In genomic region chr5:110564986-110565644, GRCm38 (mm10) we compare ENCODE assay signal across 13 mouse cellular contexts. TPM values are rescaled to one million over a fixed set of nuclear protein-coding genes. Genes with fewer than 3 reads are reported as not detected.
A peak's percentile ranks its signal among the peaks of the same experiment; 100 is the strongest.
DNase-seq lines count a peak whose midpoint lies in the region; ATAC-seq and TF ChIP-seq lines count a peak whose summit lies in the region.
"Had no signal": no experiment of that assay in that cellular context is flagged by ENCODE, and none has a peak within 500 bp of the region (broad histone marks: within the 10 kb centered on the region; RNA-seq: fewer than 3 reads in every experiment).

No protein-coding gene starts in this region.

- TF ChIP-seq CTCF in brain, embryonic 14.5 days (IDR thresholded peaks at IDR 0.05; ENCODE audit: borderline replicate concordance, extremely low read depth, insufficient read depth, insufficient read length): no peak

- DNase-seq in cerebellum, postnatal 10 days: peak; percentile 52 to 65
- no peak for DNase-seq in lung, postnatal 14 days
- peak; percentile 45 for DNase-seq in brain, embryonic 14.5 days (ENCODE audit: low read depth)
- DNase-seq in testis, postnatal 10 days (ENCODE audit: low spot score): no peak
- DNase-seq: kidney, adult 8-10 months; right cerebral cortex, postnatal 14 days had no signal

- H3K9me3 ChIP-seq in lung, embryonic 16.5 days (ENCODE audit: control insufficient read depth, low read length): no peaks in the 10 kb centered on the region
- H3K9me3 ChIP-seq: embryonic facial prominence, embryonic 12.5 days; neural tube, embryonic 12.5 days had no signal

- TF ChIP-seq POLR2A in brain, embryonic 14.5 days (IDR thresholded peaks at IDR 0.05; ENCODE audit: borderline replicate concordance, extremely low read depth, insufficient read depth, insufficient read length, poor library complexity, severe bottlenecking): no peak
- TF ChIP-seq POLR2A in myocyte (IDR thresholded peaks at IDR 0.05; ENCODE audit: insufficient read length, low read depth): no peak

- H3K36me3 ChIP-seq in lung, embryonic 16.5 days (ENCODE audit: control insufficient read depth, insufficient read depth, low read length): no peaks in the 10 kb centered on the region
- no peaks in the 10 kb centered on the region for H3K36me3 ChIP-seq in myocyte (ENCODE audit: control insufficient read depth, insufficient read depth)
- H3K36me3 ChIP-seq: embryonic facial prominence, embryonic 12.5 days; neural tube, embryonic 12.5 days had no signal

- H3K79me2 ChIP-seq in myocyte (ENCODE audit: control insufficient read depth, insufficient read depth): no peaks in the 10 kb centered on the region

- H3K27ac ChIP-seq in lung, embryonic 16.5 days (ENCODE audit: low read length): no peak overlapping the region
- H3K27ac ChIP-seq: embryonic facial prominence, embryonic 12.5 days; neural tube, embryonic 12.5 days had no signal

- no peak overlapping the region for H3K4me2 ChIP-seq in lung, embryonic 16.5 days (ENCODE audit: low read depth, low read length)
- peak overlapping the region; percentile 60 for H3K4me2 ChIP-seq in myocyte (ENCODE audit: low read depth)
- H3K4me2 ChIP-seq: embryonic facial prominence, embryonic 12.5 days; neural tube, embryonic 12.5 days had no signal

- no peak overlapping the region for H3K9ac ChIP-seq in lung, embryonic 16.5 days (ENCODE audit: low read length)
- H3K9ac ChIP-seq: embryonic facial prominence, embryonic 12.5 days; neural tube, embryonic 12.5 days had no signal

- no peak overlapping the region for H3K4me3 ChIP-seq in lung, embryonic 16.5 days (ENCODE audit: low read length)
- H3K4me3 ChIP-seq in myocyte: no peak overlapping the region
- H3K4me3 ChIP-seq: embryonic facial prominence, embryonic 12.5 days; neural tube, embryonic 12.5 days had no signal

- WGBS in lung, embryonic 16.5 days: 30% methylated on average over 4 of the region's 4 CpGs

- ATAC-seq in cerebellum, adult (ENCODE audit: insufficient number of reproducible peaks, low FRiP score, low TSS enrichment): no peak
- ATAC-seq in lung, embryonic 16.5 days (ENCODE audit: low read depth): 0 out of 2 replicates have a peak, but pooled peaks have one; percentile 45
- no peak for ATAC-seq in CD4-positive, CD25-positive, alpha-beta regulatory T cell, adult 4 months
- ATAC-seq: forebrain, embryonic 16.5 days had no signal

- no peaks in the 10 kb centered on the region; the same call in 1 of the 2 replicates for H3K4me1 ChIP-seq in lung, embryonic 16.5 days (replicated peaks; ENCODE audit: control insufficient read depth, insufficient read depth, low read length)

- H3ac ChIP-seq in myocyte (ENCODE audit: control insufficient read depth, insufficient read length): no peak overlapping the region

- no peaks in the 10 kb centered on the region for H3K27me3 ChIP-seq in lung, embryonic 16.5 days (ENCODE audit: control insufficient read depth, insufficient read depth, low read depth, low read length)
- no peaks in the 10 kb centered on the region for H3K27me3 ChIP-seq in myocyte (ENCODE audit: control insufficient read depth, insufficient read depth, insufficient read length)
- H3K27me3 ChIP-seq: embryonic facial prominence, embryonic 12.5 days; neural tube, embryonic 12.5 days had no signal

TF ChIP-seq in myocyte, 11 proteins besides CTCF, POLR2A, EP300 and RAD21:
- no peak for TF ChIP-seq CEBPB (IDR thresholded peaks at IDR 0.05; ENCODE audit: insufficient read depth, poor library complexity, severe bottlenecking)
- TF ChIP-seq E2F4 (IDR thresholded peaks at IDR 0.05; ENCODE audit: insufficient read depth): no peak
- no peak for TF ChIP-seq MAX (IDR thresholded peaks at IDR 0.05; ENCODE audit: low read depth)
- TF ChIP-seq REST (IDR thresholded peaks at IDR 0.05; ENCODE audit: insufficient read depth, insufficient read length): no peak
- no peak for TF ChIP-seq TCF12 (IDR thresholded peaks at IDR 0.05; ENCODE audit: insufficient read depth, poor library complexity, severe bottlenecking)
- TF ChIP-seq USF1 (IDR thresholded peaks at IDR 0.05; ENCODE audit: low read depth): peak; percentile 75
- peak in 1 of 3 experiments; percentile 34 for TF ChIP-seq MYOG (IDR thresholded peaks at IDR 0.05; ENCODE audit: control insufficient read depth in 1 of 3, insufficient read depth in 1 of 3, insufficient read length in 2 of 3, low read depth in 2 of 3)
- no peak for TF ChIP-seq POLR2AphosphoS2 (IDR thresholded peaks at IDR 0.05; ENCODE audit: insufficient read length, low read depth)
- no peak for TF ChIP-seq TCF3 (IDR thresholded peaks at IDR 0.05; ENCODE audit: insufficient read length, low read depth)
- peak in 2 of 3 experiments; percentile 9 to 59 for TF ChIP-seq MYOD1 (IDR thresholded peaks at IDR 0.05; ENCODE audit: control insufficient read depth in 1 of 3, insufficient read length in 2 of 3, low read depth in 2 of 3)
- TF ChIP-seq SRF (IDR thresholded peaks at IDR 0.05; ENCODE audit: control insufficient read depth, insufficient read length, low read depth): no peak

RNA-seq across cellular contexts. Expression of gene Galnt9, which starts 21.0 kb away (rescaled TPM):
- polyA plus RNA-seq in lung, embryonic 16.5 days (2015; fragmentation: Nextera tagmentation; extraction: Ambion mirVana): 0.26 TPM in 2 replicates
- 24.5 and 33.1 TPM in 2 replicates for polyA plus RNA-seq in brain, embryonic 14.5 days (2012; rRNA removed)
- 0.11 TPM for polyA plus RNA-seq in myocyte (2012; fragmentation: generic; extraction: Trizol)
- polyA plus RNA-seq in CD4-positive, CD25-positive, alpha-beta regulatory T cell, adult 4 months (2017; shearing (Covaris generic)): 1 to 10 TPM; 4.0 to 7.2 TPM

Comparison
In these comparisons a context has a peak if more than half of its experiments do, and no peak if none do; other contexts are left out.
1. DNase-seq: peak in cerebellum, postnatal 10 days (2 of 2) and brain, embryonic 14.5 days (single experiment); none in lung, postnatal 14 days (single experiment) and testis, postnatal 10 days (single experiment).